Mouse (Mus musculus) layer of hippocampus, adult 9-11 months (tissue): ENCODE data around the gene Tmco3.
A peak's percentile ranks its signal among the peaks of the same experiment; 100 is the strongest.

Experiments
- DNase-seq: peaks from one replicate; pipeline ENCODE4 v3.0.0; 2022

Tmco3 gene

GRCm38 (mm10) chr8:13287692-13288623, at the start of gene Tmco3, which contains the start of gene Dcun1d2:
Tmco3 (plus strand) TSS chr8:13288190.
Dcun1d2 (minus strand) TSS chr8:13288131.
- peak; percentile 95 for DNase-seq

- DNase-seq: no peak
Observed at GRCm38 (mm10) chr8:13240055-13240454, 47.9 kb upstream of the Tmco3 start.

GRCm38 (mm10) chr8:13240691-13241090, 47.3 kb upstream of the Tmco3 start:
- DNase-seq: no peak

DNA sequence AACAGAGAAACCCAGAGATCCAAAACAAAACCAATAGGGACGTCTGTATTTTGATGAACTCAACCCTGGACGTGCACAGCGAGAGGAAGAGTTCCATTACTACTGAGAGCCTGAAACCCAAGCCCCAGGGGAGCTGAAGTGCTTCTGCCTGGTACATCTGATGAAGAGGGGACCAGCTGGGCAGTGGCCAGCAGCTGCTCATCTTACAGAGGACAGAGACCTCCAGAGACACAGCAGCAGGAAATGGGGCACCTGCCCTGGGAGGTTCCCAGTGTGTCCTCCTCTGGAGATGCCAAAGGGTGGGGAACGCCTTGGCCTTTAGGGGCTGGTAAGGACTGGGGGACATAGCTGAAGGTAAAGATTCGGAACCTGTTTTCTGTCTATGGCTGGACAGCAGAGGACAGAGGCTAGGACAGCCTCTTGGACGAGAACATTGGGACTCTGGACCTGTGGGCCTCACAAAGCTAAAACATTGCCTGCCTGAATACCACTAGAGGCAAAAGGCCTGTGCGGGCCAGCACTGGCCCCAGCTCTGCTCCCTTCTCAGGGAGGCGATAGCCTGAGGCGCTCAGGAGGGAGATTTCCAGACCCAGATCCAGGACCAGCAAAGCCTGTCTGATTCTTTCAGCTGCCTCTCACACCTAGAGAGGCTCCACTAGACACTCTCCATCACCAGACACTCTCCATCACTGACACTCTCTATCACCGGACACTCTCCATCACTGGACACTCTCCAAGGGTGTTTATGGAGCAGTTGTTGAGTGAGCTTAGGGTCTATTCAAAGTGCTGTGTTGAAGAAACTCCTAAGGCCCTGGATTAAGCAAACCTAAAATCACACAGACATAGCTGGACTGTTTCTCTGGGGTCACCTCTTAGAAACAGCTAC, 44.8 kb upstream of the Tmco3 start:
- DNase-seq: no peak

- no peak for DNase-seq
Observed at GRCm38 (mm10) chr8:13244343-13244880, 43.6 kb upstream of the Tmco3 start.

DNA sequence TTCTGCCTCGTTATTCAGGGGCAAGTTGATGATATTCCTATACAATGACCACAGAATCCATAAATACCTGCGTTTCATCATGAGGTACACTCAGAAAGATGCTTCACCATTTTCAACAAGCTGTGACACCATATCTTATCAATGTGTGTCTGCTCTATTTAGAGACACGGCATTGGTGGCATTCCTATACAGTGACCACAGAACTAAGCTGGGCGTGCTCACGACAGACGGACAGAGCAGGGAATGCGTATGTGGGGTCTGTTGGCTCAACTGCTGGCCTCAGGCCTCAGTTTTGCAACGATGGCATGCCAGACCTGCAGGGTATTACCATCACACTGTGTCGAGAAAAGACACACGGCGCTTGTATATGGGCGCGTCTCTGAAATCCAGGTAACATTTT, 35.2 kb upstream of the Tmco3 start:
- no peak for DNase-seq

DNA sequence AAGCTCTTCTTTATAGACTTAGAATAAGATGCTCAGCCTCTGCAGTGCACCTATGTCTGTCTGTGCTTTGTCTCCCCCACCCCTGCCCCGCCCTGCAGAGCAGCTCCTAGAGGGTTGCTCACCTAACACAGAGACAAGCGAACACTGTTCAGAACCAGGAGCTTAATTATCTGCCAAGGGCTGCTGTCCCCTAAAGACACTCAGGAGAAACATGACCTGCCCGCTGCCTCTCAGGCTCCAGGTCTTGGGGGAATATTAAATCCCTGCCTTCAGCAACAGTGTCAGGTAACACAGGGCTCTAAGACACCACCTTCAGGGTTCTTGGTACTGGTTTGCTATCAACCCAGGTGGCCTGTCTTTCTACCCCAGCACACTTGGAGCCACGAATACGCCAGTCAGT, 34.6 kb upstream of the Tmco3 start:
- DNase-seq: no peak

DNA sequence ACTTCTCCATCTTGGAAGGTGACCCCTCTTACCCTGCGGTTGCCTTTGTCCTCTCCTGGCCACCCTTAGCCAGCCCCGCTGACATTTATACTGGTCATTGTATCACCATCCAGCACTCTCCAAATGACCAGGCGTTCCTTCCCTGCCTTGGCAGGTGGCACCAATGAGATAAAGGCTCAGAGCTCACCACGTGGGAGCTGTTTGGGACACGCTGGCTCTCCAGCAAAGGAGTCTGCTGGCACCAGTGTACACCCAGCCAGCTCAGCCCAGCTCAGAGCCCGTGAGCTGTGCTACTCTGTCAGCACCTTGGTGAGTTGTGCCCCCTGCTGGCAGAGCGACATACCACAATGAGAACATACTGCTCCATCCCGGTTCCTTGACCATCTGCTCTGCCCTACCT, 34.0 kb upstream of the Tmco3 start, which contains the start of gene Adprhl1:
Gene Adprhl1 (minus strand): TSS at position 144 of the 400 bp plus-strand sequence.
- DNase-seq: peak; percentile 83

DNA sequence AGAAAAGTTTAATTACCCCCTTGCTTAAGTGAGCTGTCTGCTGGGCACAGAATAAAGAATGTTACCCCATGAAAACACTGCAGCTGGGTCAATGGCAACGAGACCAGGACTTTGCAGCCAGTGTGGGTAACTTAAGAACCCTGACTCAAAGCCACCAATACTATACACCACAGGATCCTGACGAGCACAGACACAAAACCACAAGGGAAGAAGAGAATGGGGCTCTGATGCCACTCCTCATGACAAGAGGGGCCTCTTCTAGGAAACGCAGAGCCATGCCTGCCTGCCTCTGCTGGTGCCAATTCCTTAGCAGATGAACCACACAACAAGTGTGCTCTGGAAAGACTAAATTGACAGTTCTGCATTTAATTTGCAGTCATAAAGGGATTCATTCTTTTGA, 24.6 kb upstream of the Tmco3 start:
- no peak for DNase-seq

- no peak for DNase-seq
Observed at GRCm38 (mm10) chr8:13267566-13267965, 20.4 kb upstream of the Tmco3 start.

DNA sequence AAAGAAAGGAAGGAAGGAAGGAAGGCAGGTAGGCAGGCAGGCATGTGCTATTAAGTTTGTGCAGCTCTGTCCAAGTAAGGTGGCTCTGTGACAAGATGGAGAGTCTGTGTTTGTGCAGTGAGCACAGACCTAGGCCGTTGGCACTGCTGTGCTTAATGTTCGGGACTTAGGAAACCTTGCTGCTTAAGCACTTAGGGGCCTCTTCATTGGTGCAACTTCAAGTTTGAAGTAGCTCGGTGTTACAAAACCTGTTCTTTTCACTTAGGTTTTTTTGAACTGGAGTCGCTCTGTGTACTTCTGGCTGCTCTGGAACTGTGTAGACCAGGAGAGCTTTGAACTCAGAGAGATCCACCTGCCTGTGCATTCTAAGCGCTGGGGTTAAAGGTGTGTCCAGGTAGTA, 15.2 kb upstream of the Tmco3 start:
- no peak for DNase-seq

DNA sequence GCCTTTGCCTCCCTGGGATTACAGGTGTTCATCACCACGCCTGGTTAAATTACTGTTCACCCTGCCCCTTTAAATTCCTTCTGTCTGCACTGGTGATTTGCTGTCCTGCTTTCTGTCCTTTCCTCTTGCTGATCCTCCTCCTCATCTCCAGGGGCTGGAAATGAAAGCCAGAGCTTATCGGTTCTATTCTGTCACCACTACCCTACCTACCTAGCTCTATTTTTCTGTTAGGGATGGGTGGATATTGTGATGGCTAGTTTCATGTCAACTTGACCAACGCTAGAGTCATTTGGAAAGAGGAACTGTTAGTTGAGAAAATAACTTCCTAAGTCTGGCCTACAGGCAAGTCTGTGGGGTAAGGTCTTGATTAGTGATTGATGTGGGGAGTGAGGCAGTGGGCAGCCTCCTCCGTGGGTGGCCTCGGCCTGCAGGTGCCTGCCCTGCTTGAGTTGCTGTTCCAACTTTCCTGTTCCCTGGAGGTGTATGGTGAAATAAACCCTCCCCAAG, 11.0 kb upstream of the Tmco3 start:
- no peak for DNase-seq

GRCm38 (mm10) chr8:13283200-13283599, 4.8 kb upstream of the Tmco3 start:
- no peak for DNase-seq

DNA sequence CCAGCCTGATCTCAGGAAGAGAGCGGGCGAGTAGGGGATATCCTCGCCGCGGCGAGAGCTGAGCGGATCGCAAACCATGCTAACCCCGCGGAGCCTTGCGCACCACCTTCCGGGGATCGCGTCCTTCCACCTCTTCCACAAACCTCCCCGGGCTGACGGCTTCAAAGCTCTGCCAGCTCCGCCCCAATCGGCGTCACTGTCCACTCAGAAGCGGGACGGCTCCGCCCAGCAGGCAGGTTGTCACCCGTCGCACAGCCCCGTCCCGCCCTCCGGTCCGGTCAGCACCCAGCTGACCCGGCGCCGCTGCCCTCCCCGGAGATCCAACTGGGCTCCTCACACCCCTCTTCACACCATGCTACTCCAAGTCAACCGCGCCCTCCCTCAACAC, 692 bp upstream of the Tmco3 start:
- peak; percentile 88 for DNase-seq

GRCm38 (mm10) chr8:13288646-13289045, 656 bp downstream of the Tmco3 start:
- DNase-seq: no peak

GRCm38 (mm10) chr8:13292364-13292763, 4.4 kb downstream of the Tmco3 start:
- DNase-seq: peak; percentile 63

- no peak for DNase-seq
Observed at GRCm38 (mm10) chr8:13293677-13294470, 5.9 kb downstream of the Tmco3 start.

DNA sequence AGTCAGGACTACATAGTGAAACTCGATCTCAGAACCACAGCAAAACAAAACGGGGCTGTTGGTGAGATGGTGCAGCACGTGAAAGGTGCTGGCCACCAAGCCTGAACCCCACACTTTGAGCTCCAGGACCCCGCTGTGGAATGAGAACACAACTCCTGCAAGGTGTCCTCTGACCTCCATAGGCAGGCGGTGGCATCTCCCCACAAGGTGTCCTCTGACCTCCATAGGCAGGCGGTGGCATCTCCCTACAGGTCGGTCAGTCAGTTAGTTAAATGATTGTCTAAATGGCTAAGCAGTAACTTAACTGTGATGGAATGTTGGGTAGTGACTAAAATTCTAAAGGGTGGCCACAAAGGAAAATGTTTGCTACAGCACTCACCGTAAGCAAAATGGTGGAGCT, 11.6 kb downstream of the Tmco3 start:
- DNase-seq: no peak

DNA sequence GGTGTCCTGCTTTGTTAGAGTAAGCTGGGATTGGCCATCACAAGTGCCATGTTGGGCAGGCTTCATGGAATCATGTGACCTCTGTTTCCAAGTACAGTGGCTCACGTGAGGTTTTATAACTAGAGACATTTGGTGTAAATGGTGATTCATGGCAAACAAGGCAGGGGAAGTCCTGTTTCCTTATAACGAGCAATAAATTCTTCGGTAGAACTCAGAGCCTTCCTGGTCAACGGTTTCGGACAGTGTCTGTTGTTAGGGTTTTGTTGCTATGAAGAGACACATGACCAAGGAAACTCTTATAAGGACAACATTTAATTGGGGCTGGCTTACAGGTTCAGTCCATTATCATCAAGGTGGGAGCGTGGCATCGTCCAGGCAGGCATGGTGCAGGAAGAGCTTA, 13.0 kb downstream of the Tmco3 start:
- DNase-seq: no peak

DNA sequence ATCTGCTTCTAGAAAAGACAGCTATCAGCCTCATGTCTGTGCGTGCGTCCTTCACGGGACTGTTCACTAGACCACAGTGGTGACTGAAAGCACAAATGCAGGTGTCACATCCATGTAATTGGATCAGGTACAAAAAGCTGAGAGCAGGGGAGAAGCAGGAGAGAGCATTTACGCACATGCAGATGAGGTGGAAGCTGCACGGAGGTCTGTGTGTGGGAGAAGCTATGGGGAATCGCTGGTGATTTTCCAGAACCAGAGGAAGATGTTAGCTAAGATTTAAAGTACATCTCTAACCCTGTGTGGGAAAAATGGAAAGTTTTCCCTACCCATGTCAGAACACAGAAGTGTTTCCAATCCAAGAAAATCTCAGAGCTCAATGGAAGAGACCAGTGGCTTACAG, 17.5 kb downstream of the Tmco3 start:
- peak; percentile 15 for DNase-seq

- DNase-seq: no peak
Observed at GRCm38 (mm10) chr8:13305884-13306283, 17.9 kb downstream of the Tmco3 start.

GRCm38 (mm10) chr8:13306309-13306909, 18.4 kb downstream of the Tmco3 start:
- DNase-seq: no peak
